Mouse (Mus musculus) midbrain, embryonic 11.5 days (tissue): ENCODE results near the gene Tnik. TPM values are rescaled to one million over a fixed set of nuclear protein-coding genes. Genes with fewer than 3 reads are reported as not detected.

Experiments used
- microRNA-seq: library from miRNA; unstranded; fragments of <30 nt; microRNA quantifications from one replicate; pipeline ENCODE4, GENCODE M21; 2017
- polyA plus RNA-seq: library from polyadenylated mRNA; unstranded; fragments of >200 nt; fragmentation: Nextera tagmentation; extraction: Ambion mirVana; gene quantifications from 2 replicates; pipeline ENCODE4 v1.2.1, GENCODE M21; 2014

Tnik gene
- polyA plus RNA-seq, 1 experiment from 2014 or later: 21.2 TPM

Small RNA genes within 50 kb of the gene (microRNA-seq; reads per million reads assigned to microRNA genes)
- not detected for gene Mir466q
